Mouse (Mus musculus): Measurements from ENCODE around the gene Eml3.

Gene Eml3

DNA sequence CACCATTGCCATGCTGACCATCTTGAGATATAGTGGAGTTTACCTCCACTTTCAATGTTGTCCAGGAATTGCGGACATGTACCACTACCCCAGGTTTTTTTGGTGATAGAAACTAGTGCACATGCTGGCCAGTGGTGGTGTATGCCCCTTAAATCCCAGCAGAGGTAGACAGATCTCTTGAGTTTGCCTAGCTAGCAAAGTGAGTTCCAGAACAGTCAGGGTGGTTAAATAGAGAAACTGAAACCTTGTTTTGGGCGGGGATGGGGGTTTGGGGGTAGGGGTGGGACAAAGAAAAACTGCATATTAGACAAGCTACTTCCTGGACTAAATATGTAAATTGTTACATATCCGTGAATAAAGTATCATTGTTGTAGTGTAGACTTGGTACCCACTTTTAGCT is 10.4 kb upstream of the Eml3 start:
- no peak for DNase-seq

DNA sequence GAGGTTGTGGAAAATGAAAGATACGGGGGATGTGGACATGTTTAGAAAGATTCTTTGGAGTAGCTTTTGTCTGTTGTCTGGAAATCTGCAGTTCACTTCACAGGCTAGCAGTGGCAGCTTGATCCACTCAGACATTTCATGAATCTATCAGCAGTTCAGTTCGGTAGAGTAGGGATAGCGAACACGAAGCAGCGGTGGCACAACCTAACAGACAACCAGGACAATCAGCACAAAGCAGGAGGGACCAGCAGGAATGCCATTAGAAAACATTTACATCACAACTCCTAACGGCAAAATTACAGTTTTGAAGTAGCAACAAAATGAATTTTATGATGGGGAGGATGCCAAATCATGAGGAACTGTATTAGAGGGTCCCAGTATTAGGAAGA is 9.7 kb upstream of the Eml3 start:
- DNase-seq = no peak

DNA sequence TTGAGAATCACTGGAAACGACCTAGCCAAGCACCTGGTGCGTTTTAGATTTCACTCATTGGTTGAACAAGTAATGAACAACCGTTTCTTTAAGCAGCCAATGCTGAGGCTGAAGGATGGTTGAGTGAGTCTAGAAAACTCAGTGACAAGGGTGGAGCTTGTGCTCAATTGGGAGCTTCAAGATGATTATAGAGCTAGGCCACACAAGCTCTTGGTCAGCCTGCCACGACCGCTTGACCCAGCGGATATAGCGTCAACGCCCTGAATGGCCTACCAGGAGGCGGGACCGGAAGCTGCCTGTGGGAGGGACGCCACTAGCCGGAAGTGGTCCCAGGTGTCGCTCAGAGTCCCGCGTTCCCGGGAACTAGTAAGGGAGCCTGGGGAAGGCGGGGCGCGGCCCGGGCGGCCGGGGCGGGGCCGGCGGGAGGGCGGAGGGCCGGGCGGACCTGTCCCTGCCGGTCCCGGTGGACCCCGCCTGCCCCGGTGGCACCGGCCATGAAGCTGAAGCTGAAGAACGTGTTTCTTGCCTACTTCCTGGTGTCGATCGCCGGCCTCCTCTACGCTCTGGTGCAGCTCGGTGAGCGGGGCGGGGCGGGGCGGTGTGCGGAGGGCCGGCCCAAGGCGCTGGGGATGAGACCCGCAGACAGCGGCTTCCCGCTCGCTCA is 9.1 kb upstream of the Eml3 start, which contains the start of gene B3gat3:
TSS of gene B3gat3 (plus strand) at position 302 of the 664 bp plus-strand sequence.
- peak; percentile 96 for DNase-seq

DNA sequence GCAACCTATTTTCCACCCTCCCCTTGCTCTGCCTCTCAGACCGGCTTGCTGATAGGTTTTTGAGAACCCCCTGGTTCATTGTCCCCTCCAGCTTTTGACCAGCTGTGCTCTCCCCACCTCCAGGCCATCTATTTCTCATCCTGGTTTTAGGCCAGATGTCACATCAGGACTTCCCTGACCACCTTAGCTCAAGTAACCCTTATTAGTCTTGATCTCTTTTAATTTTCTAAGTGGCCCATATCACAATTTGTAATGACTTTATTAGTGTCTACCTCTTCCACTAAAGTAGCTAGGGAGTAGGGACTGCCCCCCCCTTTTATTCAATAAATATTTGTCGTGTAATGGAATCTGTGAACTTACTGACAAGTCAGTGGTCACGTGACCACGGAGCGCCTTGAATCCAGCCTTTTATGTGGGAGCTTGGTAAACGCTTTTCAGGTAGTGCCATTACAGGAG is 8.5 kb upstream of the Eml3 start:
- no peak for DNase-seq

DNA sequence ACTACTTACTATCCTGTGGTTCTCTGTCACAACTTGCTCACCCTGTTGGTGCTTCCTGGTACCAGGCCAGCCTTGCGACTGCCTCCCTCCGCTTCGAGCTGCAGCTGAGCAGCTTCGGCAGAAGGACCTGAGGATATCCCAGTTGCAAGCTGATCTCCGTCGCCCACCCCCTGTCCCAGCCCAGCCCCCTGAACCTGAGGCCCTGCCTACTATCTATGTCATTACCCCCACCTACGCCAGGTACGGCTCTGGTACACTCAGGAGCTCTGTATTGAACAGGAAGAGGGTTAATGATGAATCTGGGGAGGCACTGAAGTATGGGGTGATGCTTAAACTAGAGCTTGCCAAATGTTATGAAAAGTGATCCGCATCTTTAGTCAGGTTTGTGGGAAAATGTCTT is 7.6 kb upstream of the Eml3 start:
- DNase-seq = no peak

DNA sequence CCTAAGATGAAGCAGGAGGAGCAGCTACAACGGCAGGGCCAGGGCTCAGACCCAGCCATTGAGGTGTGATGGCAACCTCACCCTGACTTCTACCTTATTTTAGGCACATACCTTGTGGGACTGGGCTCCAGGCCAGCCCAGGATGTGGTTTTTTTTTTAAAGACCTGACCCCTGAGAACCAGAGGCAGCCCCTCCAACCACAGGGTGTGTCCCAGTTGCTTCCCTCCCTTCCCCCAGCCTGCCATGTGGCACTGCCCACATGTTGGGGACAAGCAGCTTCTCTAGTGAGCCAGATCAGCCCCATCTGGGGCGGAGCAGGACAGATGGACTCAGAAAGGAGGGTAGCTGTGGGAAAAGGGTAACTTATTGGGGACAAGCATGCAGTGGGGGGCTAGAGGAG is 2.6 kb upstream of the Eml3 start:
- DNase-seq = peak; percentile 44

DNA sequence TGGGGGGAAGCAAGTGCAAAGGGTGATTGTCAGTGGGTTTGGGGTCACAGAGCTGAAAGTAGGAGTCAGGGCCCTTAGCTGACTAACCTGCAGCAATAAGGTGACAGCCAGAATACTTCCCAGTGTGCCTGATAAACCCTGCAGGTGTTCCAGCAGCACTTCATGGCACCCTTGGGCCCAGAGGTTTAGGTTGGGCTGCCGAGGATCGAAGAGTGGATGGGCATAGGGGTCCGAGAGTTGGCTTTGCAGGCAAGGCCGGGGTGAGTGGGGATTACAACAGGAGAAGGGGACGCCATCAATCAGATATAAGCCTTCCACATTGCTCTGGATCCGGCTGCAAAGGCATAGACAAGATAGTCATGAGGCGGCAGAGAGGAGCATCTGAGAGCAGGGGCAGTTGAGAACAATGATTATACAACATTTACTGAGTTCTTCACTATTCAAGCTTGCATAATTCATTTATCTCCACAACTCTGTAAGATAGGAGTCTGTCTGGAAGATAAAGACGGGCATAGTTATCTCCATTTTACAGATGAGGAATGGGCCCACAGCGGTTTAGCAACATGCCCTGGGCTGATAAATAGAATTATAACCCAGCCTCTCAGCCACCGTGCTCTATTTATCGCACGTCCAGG is 1.3 kb upstream of the Eml3 start:
- DNase-seq = no peak

DNA sequence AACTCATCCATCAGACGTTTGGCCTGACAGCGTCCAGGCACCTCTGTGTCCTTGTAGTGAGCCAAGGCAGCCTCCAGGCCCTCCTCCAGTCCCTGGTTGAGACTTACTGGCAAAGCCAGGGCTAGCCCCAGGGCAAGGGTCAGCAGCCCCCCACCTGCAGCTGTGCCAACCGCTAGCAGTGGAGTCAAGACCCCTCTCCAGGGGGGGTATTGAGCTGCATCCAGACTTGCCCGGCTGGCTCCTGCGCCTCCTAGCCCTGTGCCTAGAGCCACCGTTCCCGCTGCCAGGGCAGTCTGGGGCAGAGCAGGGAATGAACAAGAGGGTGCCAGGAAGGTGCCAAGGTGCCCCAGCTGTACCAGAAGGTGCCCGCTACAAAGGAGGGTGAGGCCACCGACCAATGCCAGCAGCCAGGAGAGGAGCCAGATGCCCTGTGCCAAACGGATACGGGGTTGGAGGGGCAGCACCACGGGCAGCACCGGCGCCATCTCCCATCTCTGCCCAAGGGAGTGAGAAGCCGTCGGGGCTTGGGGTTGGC is 596 bp upstream of the Eml3 start:
- DNase-seq = peak; percentile 85

DNA sequence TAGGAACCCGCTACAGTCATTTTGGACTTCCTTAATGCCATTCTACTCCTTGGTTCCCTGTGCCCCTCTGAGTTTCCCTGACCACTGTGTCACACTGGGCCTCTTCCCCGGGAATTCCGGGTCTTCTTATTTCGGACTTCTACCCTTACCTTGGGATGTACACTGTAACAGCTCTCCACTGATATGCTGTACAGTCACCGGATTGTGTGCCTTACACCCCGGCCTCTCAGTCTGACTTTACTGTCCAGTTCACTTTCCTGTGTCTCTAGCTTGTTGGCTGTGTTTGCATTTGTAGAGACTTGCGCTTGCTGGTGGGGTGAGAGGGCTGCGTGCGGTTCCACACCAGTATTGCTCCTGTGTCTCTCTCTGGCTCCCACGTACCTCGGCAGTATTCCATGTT is 765 bp downstream of the Eml3 start:
- DNase-seq = no peak

DNA sequence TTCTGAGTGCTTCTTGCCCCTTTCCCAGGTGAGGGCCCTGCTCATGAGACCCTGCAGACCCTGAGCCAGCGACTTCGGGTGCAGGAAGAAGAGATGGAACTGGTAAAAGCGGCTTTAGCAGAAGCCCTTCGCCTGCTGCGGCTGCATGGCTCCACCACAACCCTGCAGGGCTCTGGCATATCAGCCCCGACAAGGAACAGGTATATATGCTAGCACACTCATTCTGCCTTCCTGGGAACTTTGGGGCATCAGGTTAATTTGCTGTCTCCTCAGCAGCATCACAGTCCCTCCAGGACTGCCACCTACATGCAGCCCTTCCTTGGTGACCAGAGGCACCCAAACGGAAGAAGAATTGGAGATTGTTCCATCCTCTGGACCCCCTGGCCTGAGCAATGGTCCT is 1.4 kb downstream of the Eml3 start:
- DNase-seq = no peak

DNA sequence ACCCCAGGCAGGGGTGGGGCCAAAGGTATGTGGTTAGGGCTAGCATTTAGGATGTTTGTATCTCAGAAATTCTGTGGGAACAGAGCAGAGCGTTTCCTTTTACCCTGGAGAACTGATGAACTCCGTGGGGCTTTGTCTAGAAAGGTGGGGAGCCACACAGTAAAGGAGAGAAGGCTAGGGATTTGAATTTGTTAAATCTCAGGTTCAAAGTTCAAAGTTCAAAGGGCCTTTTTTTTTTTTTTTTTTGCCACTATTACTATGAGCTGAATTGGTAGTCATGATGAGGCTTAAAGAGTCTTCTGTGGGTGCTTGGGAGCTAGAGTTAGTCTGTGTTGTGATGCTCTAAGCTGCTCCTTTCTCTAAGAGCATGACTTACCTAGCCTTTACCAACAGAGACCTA is 7.4 kb downstream of the Eml3 start:
- DNase-seq = no peak

DNA sequence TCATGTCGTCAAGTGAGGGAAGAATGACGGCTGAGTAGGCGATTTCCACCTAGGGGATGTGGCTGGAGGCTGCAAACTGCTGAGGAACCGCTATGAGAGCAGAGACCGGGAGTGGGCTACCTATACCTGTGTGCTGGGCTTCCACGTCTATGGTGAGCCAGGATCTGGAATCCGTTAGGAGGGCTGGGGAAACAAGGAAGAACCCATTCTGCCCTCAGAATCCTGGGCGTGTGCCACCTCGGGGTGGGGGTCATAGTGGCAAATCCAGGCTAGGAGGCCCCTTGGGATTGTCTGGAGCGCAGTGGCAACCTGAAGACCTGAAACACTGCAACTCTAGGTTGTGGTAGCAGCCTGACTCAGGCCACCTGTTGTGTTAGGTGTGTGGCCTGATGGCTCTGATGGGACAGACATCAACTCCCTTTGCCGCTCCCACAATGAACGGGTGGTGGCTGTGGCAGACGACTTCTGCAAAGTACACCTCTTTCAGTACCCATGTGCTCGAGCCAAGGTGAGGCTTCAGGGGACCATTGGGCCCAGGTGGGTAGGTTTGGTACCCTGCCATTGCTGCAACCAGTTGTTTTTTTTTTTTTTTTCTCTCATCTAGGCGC is 11.3 kb downstream of the Eml3 start:
- DNase-seq = peak; percentile 73

DNA sequence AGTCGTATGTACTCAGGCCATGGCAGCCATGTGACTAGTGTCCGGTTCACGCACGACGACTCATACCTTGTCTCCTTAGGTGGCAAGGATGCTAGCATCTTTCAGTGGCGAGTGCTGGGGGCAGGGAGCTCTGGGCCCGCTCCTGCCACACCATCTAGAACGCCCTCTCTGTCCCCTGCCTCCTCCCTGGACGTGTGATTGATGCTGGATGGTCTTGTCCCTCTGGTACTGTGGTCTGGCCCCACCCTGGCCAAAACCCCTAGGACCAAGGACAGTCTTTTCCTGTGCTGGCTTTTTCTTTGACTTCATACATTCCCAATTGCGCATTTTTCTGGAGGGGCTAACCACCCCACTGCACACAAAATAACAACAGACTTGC is 11.8 kb downstream of the Eml3 start:
- peak; percentile 69 for DNase-seq

DNA sequence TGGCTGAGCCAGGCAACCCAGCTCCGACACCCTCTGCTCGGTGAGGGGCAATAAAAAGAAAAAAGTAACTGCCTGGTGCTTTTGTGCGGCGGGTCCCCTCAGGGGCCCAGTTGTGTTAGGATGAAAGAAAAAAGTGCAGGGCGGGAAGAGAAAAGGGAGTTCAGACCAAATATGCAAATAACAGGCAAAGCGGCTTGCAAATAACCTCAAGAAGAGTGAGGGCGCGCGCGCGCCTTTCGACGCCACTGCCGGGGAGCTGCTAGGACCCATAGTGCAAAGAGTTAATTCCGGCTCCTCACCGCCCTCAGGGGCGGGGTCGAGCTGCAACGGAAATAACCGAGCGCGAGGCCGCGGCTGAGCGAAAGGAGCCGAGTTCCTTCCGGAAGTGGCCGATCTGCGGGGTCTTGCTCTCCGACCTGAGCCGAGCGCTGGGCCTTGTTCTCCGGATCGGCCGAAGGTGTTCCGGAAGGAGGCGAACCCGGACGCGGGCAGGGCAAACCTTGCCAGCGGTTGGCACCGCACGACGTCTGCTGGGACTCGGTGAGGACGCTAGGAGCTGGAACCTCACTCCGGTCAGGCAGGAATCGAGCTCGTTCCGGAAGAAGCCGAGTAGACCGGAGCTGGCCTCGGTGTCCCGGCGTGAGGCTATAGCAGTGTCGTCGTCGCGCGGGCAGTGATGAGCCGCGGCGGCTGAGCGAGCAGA is 12.3 kb downstream of the Eml3 start, which contains the start of gene Mta2:
TSS of gene Mta2 (plus strand) at position 361 of the 703 bp plus-strand sequence.
- DNase-seq = peak; percentile 97

DNA sequence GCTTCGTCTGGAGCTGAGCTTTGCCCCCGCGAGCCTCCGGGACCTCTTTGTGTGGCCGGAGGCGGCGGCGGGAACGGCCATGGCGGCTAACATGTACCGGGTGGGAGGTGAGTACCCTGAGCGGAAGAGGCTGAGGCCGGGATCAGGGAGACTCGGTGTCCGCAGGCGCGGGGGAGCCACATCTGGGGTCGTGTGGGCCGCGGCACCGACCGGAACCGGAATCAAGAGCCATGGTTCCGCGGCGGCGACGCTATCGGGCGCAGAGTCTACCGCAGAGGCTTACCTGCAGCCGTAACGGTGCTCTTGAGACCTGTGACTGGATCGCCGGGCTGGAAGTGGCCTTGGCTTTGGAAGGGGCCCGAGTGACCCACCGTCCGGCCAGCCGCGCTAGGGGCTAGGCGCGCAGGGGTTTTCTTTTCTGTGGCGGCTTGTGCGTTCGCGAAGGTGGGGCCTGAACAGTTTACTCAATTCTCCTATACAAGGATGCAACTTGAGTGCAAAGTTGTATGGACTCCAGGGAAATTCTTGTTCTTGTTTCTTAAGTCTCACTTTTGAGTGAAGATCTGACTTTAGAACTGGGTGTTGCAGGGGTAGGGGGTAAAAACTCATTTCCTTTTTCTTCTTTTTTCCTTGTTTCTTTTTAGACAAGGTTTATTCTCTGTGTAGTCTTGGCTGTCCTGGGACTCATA is 13.1 kb downstream of the Eml3 start:
- no peak for DNase-seq

DNA sequence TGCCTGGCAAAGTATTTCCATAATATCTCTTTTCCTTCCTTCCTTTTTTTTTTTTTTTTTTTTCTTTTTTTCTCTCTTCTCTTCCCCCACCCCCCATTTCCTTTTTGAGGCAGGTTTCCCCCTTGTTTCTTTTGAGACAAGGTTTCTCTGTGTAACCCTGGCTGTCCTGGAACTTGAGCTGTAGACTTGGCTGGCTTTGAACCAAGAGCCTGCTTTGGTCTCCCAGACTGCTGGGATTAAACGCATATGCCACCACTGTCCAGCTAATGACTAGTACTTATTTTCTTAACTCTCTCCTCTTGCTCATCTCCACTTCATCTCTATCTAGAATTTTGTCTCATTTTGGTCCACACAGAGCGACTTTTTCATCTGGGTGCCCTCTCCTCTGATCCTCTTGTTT is 13.7 kb downstream of the Eml3 start:
- DNase-seq = no peak

DNA sequence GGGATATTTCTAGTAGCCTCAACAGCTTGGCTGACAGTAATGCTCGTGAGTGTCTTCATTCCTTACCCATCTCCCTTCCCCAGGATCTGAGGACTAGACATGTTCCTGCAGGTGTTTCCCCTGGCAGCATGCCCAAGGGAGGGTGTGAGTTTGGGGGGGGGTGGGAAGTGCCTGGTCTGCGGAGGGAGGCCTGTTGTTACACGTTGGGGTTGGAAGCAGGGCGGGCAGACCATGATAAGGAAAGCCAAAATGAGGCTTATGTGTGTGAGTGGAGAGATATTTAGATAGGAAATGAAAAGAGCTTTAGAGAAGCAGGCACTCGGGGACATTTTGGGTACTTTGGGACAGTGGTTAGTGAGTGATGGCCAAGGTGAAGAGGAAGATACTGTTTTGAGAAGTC is 14.7 kb downstream of the Eml3 start:
- DNase-seq = no peak

DNA sequence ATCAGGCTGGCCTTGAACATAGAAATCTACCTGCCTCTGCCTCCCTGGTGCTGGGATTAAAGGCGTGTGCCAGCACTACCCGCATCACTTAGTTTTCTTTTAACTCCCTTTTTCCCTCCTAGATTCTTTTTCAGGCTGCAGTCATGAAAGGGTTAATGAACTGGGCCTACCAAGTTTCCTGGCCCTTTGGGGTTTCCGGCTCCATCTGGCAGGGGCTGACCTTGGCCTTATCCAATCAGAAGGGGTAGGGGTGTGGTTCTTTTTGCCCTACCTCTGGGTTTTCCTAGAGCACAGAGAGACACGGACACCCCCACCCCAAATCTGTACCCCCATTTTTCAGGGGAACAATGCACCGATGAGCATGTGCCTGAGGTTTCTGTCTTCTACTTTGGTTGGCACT is 15.4 kb downstream of the Eml3 start:
- no peak for DNase-seq

DNA sequence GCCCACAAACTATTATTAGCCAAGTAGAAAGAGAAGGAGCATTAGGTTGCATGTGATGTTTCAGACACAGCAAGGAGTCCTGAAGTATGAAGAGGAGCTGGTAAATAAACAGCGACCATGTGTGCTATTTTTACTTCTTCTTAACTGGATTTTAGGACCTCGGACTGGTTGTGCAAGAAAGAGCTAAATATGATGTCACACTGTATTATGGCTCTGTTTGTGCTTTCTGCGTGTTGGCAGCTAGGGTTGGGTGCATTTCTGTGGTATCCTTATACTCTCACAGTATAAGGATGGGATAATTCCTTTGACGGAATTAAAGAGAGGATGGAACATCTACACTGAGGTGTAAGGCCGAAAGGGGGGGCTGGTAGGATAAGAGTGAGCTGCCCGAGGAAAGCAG is 15.9 kb downstream of the Eml3 start:
- DNase-seq = no peak

DNA sequence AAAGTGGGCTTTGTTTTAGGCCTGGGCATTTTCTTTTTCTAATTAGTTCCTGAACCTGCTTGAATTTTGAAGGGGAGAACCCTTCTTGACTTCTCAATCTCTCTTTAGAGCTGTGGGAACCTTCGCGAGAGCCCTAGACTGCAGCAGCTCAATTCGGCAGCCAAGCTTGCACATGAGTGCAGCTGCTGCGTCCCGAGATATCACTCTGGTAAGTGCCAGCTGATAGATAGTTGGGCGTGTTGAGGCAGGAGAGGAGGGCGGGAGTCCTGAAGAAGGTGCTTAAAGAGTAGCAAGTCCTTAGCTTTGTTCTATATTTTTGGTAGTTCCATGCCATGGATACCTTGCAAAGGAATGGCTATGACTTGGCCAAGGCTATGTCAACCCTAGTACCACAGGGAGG is 17.6 kb downstream of the Eml3 start:
- no peak for DNase-seq

DNA sequence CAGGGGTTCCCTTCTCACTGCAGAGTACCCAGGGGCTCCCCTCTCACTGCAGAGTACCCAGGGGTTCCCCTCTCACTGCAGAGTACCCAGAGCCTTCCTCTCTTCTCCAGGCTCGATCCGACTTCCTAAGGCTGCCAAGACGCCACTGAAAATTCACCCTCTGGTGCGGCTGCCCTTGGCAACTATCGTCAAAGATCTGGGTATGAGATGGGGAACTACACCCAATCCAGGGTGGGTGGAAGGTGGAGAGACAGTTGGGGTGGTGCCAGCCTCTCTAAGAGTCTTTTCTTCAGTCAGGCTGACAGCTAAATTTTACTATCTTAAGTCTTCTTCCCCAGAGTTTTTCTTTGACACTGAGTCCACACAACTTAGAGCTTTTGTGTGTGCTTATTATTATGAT is 20.8 kb downstream of the Eml3 start:
- no peak for DNase-seq

DNA sequence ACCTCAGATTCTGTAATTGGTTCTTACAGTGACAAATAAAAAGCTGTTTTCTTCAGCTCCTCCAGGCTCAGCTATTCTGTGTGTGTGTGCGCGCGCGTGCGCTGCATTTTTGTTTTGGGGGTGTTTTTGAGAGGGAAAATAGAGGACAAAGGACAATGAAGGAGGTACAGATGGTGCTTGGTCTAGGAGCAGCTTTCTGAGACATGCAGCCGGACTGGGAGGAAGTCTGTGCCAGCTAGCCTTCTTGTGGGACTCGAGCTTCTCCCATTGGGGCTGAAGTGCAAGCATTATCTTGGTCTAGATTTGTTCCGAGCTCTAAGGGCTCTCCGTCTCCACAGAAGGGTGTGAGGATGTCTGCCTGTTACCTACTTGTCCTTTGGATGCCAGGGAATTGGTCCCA is 22.9 kb downstream of the Eml3 start:
- DNase-seq = no peak

Data from cerebellum, adult 11-12 months (tissue).